Mouse (Mus musculus) 3134 (cell line): ENCODE results near the gene Ptp4a2.
"Not testable (repeated sequence)": the region's sequence is repeated elsewhere in the genome, so short reads cannot be mapped to it uniquely, and the experiment has no call there.

Experiments used
- DNase-seq: peaks from one replicate; pipeline ENCODE4 v3.0.0-alpha.2; 2011; ENCODE audit warnings: low spot score; ENCODE audit not compliant: insufficient read length; ENCODE audit errors: extremely low read depth

Gene Ptp4a2

GRCm38 (mm10) chr4:129850491-129850890 is 39.5 kb downstream of the Ptp4a2 start:
- DNase-seq, result no peak

GRCm38 (mm10) chr4:129851861-129852260 is 40.8 kb downstream of the Ptp4a2 start:
- DNase-seq, result no peak

- DNase-seq, result no peak
Observed at GRCm38 (mm10) chr4:129853053-129853452, 42.0 kb downstream of the Ptp4a2 start.

GRCm38 (mm10) chr4:129853996-129854395 is 43.0 kb downstream of the Ptp4a2 start:
- peak; percentile 24 for DNase-seq

GRCm38 (mm10) chr4:129854615-129855014 is 43.6 kb downstream of the Ptp4a2 start:
- DNase-seq, result no peak

- DNase-seq, result no peak
Observed at GRCm38 (mm10) chr4:129855051-129855970, 44.3 kb downstream of the Ptp4a2 start.

- DNase-seq, result no peak
Observed at GRCm38 (mm10) chr4:129860456-129860855, 49.4 kb downstream of the Ptp4a2 start.

GRCm38 (mm10) chr4:129861400-129861799 is 50.4 kb downstream of the Ptp4a2 start:
- no peak for DNase-seq

- DNase-seq, result no peak
Observed at GRCm38 (mm10) chr4:129862357-129862756, 51.3 kb downstream of the Ptp4a2 start.

GRCm38 (mm10) chr4:129866171-129866570 is 55.2 kb downstream of the Ptp4a2 start:
- not testable (repeated sequence) for DNase-seq

- DNase-seq, result no peak
Observed at GRCm38 (mm10) chr4:129868211-129868610, 57.2 kb downstream of the Ptp4a2 start.

GRCm38 (mm10) chr4:129870483-129870882 is 59.5 kb downstream of the Ptp4a2 start:
- DNase-seq, result no peak

- peak; percentile 30 for DNase-seq
Observed at GRCm38 (mm10) chr4:129872376-129872922, 61.4 kb downstream of the Ptp4a2 start.

GRCm38 (mm10) chr4:129874805-129875204 is 63.8 kb downstream of the Ptp4a2 start:
- no peak for DNase-seq

- DNase-seq, result no peak
Observed at GRCm38 (mm10) chr4:129875406-129875805, 64.4 kb downstream of the Ptp4a2 start.

- no peak for DNase-seq
Observed at GRCm38 (mm10) chr4:129876831-129877764, 66.1 kb downstream of the Ptp4a2 start.

GRCm38 (mm10) chr4:129877967-129878655 is 67.1 kb downstream of the Ptp4a2 start:
- no peak for DNase-seq

GRCm38 (mm10) chr4:129878656-129879145 is 67.7 kb downstream of the Ptp4a2 start:
- no peak for DNase-seq

- DNase-seq, result no peak
Observed at GRCm38 (mm10) chr4:129879206-129879780, 68.3 kb downstream of the Ptp4a2 start.

- no peak for DNase-seq
Observed at GRCm38 (mm10) chr4:129880615-129881014, 69.6 kb downstream of the Ptp4a2 start.
